ENCODE assay signal across 8 mouse cellular contexts in the genomic region with DNA sequence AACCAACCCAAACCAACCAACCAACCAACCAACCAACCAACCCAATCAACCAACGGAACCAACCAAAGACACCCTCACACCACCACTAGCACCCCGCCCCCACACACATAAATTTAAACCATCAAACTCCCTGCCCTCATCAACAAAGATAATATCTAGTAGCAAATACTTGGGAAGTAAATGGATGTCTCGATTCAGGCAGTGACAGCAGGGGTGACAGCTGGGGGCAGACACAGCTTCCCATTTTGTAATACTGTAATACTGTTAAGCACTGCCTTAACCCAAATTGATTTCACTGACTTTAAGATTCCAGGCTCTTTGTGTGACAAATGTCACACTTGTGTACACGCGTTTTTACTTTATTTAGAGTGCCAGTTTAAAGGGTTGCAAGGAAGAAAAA. TPM values are rescaled to one million over a fixed set of nuclear protein-coding genes. Genes with fewer than 3 reads are reported as not detected.
A peak's percentile ranks its signal among the peaks of the same experiment; 100 is the strongest.
DNase-seq lines count a peak whose midpoint lies in the region; ATAC-seq and TF ChIP-seq lines count a peak whose summit lies in the region.

No protein-coding gene starts in this region.

- no peaks in the 10 kb centered on the region for H3K36me3 ChIP-seq in kidney, postnatal 0 days (ENCODE audit: insufficient read depth, low read length)
- H3K36me3 ChIP-seq in forebrain, embryonic 12.5 days (replicated peaks), result no peaks in the 10 kb centered on the region
- no peaks in the 10 kb centered on the region for H3K36me3 ChIP-seq in midbrain, postnatal 0 days (ENCODE audit: insufficient read depth, low read length)

- 0 out of 2 replicates have a peak, but pooled peaks have one; percentile 4 for ATAC-seq in kidney, postnatal 0 days (replicated peaks; ENCODE audit: low FRiP score, low read depth)
- no peak for ATAC-seq in forebrain, embryonic 12.5 days (ENCODE audit: low FRiP score)
- no peak for ATAC-seq in midbrain, postnatal 0 days (ENCODE audit: low FRiP score)

- WGBS in kidney, postnatal 0 days, result 43% methylated on average over 5 of the region's 5 CpGs
- 51% methylated on average over 5 of the region's 5 CpGs for WGBS in forebrain, embryonic 12.5 days
- WGBS in midbrain, postnatal 0 days, result 48% methylated on average over 5 of the region's 5 CpGs
- WGBS in lung, adult 2 months, result 42% methylated on average over 5 of the region's 5 CpGs

- H3K9ac ChIP-seq in kidney, postnatal 0 days (ENCODE audit: low read depth, low read length), result no peak overlapping the region
- H3K9ac ChIP-seq in forebrain, embryonic 12.5 days, result no peak overlapping the region
- no peak overlapping the region for H3K9ac ChIP-seq in midbrain, postnatal 0 days (replicated peaks; ENCODE audit: low read length, poor library complexity, severe bottlenecking)

- H3K4me2 ChIP-seq in kidney, postnatal 0 days (ENCODE audit: low read length), result peak overlapping the region; percentile 88
- H3K4me2 ChIP-seq in forebrain, embryonic 12.5 days, result peak overlapping the region; percentile 97
- peak overlapping the region; percentile 80 for H3K4me2 ChIP-seq in midbrain, postnatal 0 days (ENCODE audit: low read depth, low read length, poor library complexity, severe bottlenecking)

- H3K27ac ChIP-seq in kidney, postnatal 0 days, result no peak overlapping the region
- H3K27ac ChIP-seq in forebrain, embryonic 12.5 days, result no peak overlapping the region
- H3K27ac ChIP-seq in midbrain, postnatal 0 days (ENCODE audit: low read depth, low read length), result no peak overlapping the region

- no peak for TF ChIP-seq POLR2A in lung, adult 2 months (IDR thresholded peaks at IDR 0.05; ENCODE audit: borderline replicate concordance, extremely low read depth, low read depth, low read length)

- no peaks in the 10 kb centered on the region for H3K27me3 ChIP-seq in kidney, postnatal 0 days (ENCODE audit: insufficient read depth, low read length)
- H3K27me3 ChIP-seq in forebrain, embryonic 12.5 days, result peaks cover 12% of the 10 kb centered on the region; the same call in 1 of the 2 replicates
- H3K27me3 ChIP-seq in midbrain, postnatal 0 days (ENCODE audit: insufficient read depth, low read length), result no peaks in the 10 kb centered on the region

- no peaks in the 10 kb centered on the region for H3K4me1 ChIP-seq in kidney, postnatal 0 days (replicated peaks; ENCODE audit: insufficient read depth, low read length)
- H3K4me1 ChIP-seq in forebrain, embryonic 12.5 days, result peaks cover 9% of the 10 kb centered on the region
- H3K4me1 ChIP-seq in midbrain, postnatal 0 days (ENCODE audit: insufficient read depth, low read length), result peaks cover 3% of the 10 kb centered on the region; the same call in 1 of the 2 replicates
- peaks cover 3% of the 10 kb centered on the region; the same call in 1 of the 2 replicates for H3K4me1 ChIP-seq in lung, adult 2 months (ENCODE audit: control insufficient read depth, insufficient read depth, low read length)

- no peak overlapping the region for H3K4me3 ChIP-seq in kidney, postnatal 0 days (replicated peaks; ENCODE audit: low read depth, low read length)
- peak overlapping the region; percentile 59; the same call in 1 of the 2 replicates for H3K4me3 ChIP-seq in forebrain, embryonic 12.5 days (replicated peaks)
- H3K4me3 ChIP-seq in midbrain, postnatal 0 days (ENCODE audit: low read depth, low read length), result peak overlapping the region; percentile 70
- H3K4me3 ChIP-seq in lung, adult 2 months (replicated peaks; ENCODE audit: extremely low read depth, low read depth, low read length), result no peak overlapping the region

- no peaks in the 10 kb centered on the region for H3K9me3 ChIP-seq in kidney, postnatal 0 days (replicated peaks; ENCODE audit: low read length)
- no peaks in the 10 kb centered on the region for H3K9me3 ChIP-seq in forebrain, embryonic 12.5 days
- H3K9me3 ChIP-seq in midbrain, postnatal 0 days (ENCODE audit: low read length), result 0 out of 2 replicates have a peak, but pooled peaks cover 7% of the 10 kb centered on the region

- no peak for TF ChIP-seq CTCF in kidney, postnatal 0 days (IDR thresholded peaks at IDR 0.05; ENCODE audit: low read depth)
- TF ChIP-seq CTCF in midbrain, postnatal 0 days (IDR thresholded peaks at IDR 0.05), result no peak
- no peak for TF ChIP-seq CTCF in lung, adult 2 months (IDR thresholded peaks at IDR 0.05; ENCODE audit: insufficient read depth, low read length)

- DNase-seq in kidney, postnatal 0 days (ENCODE audit: low spot score), result no peak
- no peak for DNase-seq in kidney, postnatal 14 days
- DNase-seq in layer of hippocampus, postnatal 14 days (ENCODE audit: low spot score in 2 of 2), result peak; percentile 31 to 49
- no peak for DNase-seq in midbrain, postnatal 0 days (ENCODE audit: low spot score)
- no peak for DNase-seq in urinary bladder, adult 2 months (ENCODE audit: low spot score)
- DNase-seq in right cerebral cortex, postnatal 4 days, result no peak
- DNase-seq in lung, adult 2 months, result no peak

RNA-seq across cellular contexts. Expression of a gene that starts 1.2 kb away (rescaled TPM):
- polyA plus RNA-seq in kidney, postnatal 0 days (2015; fragmentation: Nextera tagmentation; extraction: Ambion mirVana), result 8.1 and 9.1 TPM in 2 replicates
- polyA plus RNA-seq in forebrain, embryonic 12.5 days (2016; fragmentation: Nextera tagmentation; extraction: Ambion mirVana), result 4.3 and 6.0 TPM in 2 replicates
- 1 to 10 TPM; 9.2 to 9.5 TPM for total RNA-seq in layer of hippocampus, postnatal 14 days (2021)
- 14.6 and 16.1 TPM in 2 replicates for total RNA-seq in midbrain, postnatal 0 days (2014; rRNA removed)
- polyA plus RNA-seq in midbrain, postnatal 0 days (2015; fragmentation: Nextera tagmentation; extraction: Ambion mirVana), result 9.9 and 11.2 TPM in 2 replicates
- polyA plus RNA-seq in urinary bladder, adult 2 months (2012; rRNA removed), result 1.0 and 1.4 TPM in 2 replicates
- polyA plus RNA-seq in lung, adult 2 months (2012; rRNA removed), result 1.8 and 2.6 TPM in 2 replicates

Comparison
In these comparisons a context has a peak if more than half of its experiments do, and no peak if none do; other contexts are left out.
1. DNase-seq: peak in layer of hippocampus, postnatal 14 days (2 of 2); none in kidney, postnatal 0 days (single experiment), kidney, postnatal 14 days (single experiment), midbrain, postnatal 0 days (single experiment), urinary bladder, adult 2 months (single experiment), right cerebral cortex, postnatal 4 days (single experiment) and lung, adult 2 months (single experiment).
2. H3K4me3 ChIP-seq: peak in forebrain, embryonic 12.5 days (single experiment) and midbrain, postnatal 0 days (single experiment); none in kidney, postnatal 0 days (single experiment) and lung, adult 2 months (single experiment).
3. Peak in every context shown above with its lines, with median percentiles within 50 percentile points of each other: H3K4me2 ChIP-seq.